Mouse (Mus musculus): ENCODE results near the gene Hyal2. TPM values are rescaled to one million over a fixed set of nuclear protein-coding genes. Genes with fewer than 3 reads are reported as not detected.

The Hyal2 gene
- polyA plus RNA-seq, 1 experiment from 2014 or later, result 154 TPM

- WGBS, result 80% methylated on average over 4 of the region's 4 CpGs
- Histone ChIP-seq H3K27ac (replicated peaks) (no peak overlapping the region), H3K36me3 (replicated peaks) (peaks cover 62% of the 10 kb centered on the region), H3K27me3 (replicated peaks; ENCODE audit: low read depth, poor library complexity, severe bottlenecking) (no peaks in the 10 kb centered on the region), H3K4me1 (peaks cover 58% of the 10 kb centered on the region), H3K4me3 (peak overlapping the region; percentile 66; the same call in 1 of the 2 replicates), H3K9me3 (no peaks in the 10 kb centered on the region)
- DNase-seq (ENCODE audit: low spot score), result no peak
These were observed 27.3 kb upstream of the Hyal2 start for GRCm38 (mm10) chr9:107540420-107540819.

- 42% methylated on average over 10 of the region's 10 CpGs for WGBS
- no peaks in the 10 kb centered on the region for H3K9me3 ChIP-seq
- DNase-seq (ENCODE audit: low spot score), result no peak
- no peak overlapping the region for H3K27ac ChIP-seq (replicated peaks)
- peaks cover 62% of the 10 kb centered on the region for H3K36me3 ChIP-seq (replicated peaks)
- H3K27me3 ChIP-seq (replicated peaks; ENCODE audit: low read depth, poor library complexity, severe bottlenecking), result no peaks in the 10 kb centered on the region
- H3K4me1 ChIP-seq, result peaks cover 57% of the 10 kb centered on the region
- peak overlapping the region; percentile 66 for H3K4me3 ChIP-seq
These were observed 26.7 kb upstream of the Hyal2 start for GRCm38 (mm10) chr9:107541005-107541404.

DNA sequence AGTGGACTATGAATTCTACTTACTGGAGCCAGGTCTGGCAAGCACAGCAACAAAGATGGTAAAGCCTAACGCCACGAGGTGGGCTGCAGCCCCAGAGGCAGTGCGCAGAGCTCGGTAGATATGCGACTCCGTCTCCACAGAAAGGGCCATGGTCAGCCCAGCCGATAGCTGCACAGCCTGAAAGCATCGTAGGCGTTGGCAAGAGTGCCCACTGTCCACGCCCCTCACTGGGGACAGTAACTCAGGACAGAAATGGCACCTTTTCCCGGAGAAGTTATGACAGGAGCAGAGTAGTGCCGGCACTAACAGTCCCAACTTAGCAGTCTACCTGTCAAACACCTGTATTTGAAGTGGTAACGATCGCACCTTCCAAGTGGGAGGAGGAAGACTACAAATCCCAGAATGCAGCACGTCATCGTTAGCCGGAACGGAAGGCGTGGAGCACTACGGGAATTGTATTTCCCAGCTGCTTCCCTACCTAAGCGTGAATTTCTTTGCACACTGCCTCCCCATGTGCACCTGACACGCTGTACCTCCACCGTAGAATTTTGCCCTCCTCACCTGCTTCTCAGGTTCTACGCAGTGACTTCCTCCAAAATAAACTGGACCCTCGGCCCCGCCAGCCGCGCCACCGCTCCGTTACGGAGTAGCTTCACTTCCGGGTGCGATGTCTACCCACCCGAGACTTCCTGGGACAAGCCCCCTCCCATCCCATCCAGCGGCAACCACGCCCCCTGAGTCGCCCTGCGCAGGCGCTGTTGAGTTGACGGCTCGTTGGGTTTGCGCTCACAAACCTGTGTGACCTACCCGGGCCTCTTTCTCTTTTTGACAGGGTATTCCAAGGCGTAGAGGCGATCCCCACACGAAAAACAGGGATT lies 26.0 kb upstream of the Hyal2 start, which contains the start of the genes Cyb561d2 and Nprl2:
Gene Cyb561d2, minus strand, starts transcription at position 720 of the 878 bp plus-strand sequence.
Gene Nprl2, plus strand, starts transcription at position 753 of the 878 bp plus-strand sequence.
- peak; percentile 96 for DNase-seq (ENCODE audit: low spot score)
- H3K9me3 ChIP-seq, result no peaks in the 10 kb centered on the region
- peak within 1 kb of the TSS; percentile 75 for H3K27ac ChIP-seq (replicated peaks)
- under 1% methylated on average over 46 of the region's 46 CpGs for WGBS
- peak within 1 kb of the TSS; percentile 66 for H3K4me3 ChIP-seq
- H3K4me1 ChIP-seq, result peaks cover 57% of the 10 kb centered on the region
- no peaks in the 10 kb centered on the region for H3K27me3 ChIP-seq (replicated peaks; ENCODE audit: low read depth, poor library complexity, severe bottlenecking)
- H3K36me3 ChIP-seq (replicated peaks), result peaks cover 59% of the 10 kb centered on the region

GRCm38 (mm10) chr9:107542352-107542686 lies 25.4 kb upstream of the Hyal2 start:
- Histone ChIP-seq H3K4me3 (peak overlapping the region; percentile 66), H3K9me3 (no peaks in the 10 kb centered on the region), H3K27ac (replicated peaks) (peak overlapping the region; percentile 75), H3K4me1 (peaks cover 57% of the 10 kb centered on the region), H3K27me3 (replicated peaks; ENCODE audit: low read depth, poor library complexity, severe bottlenecking) (peaks cover 1% of the 10 kb centered on the region; the same call in 1 of the 2 replicates), H3K36me3 (replicated peaks) (peaks cover 53% of the 10 kb centered on the region)
- under 1% methylated on average over 11 of the region's 11 CpGs for WGBS
- no peak for DNase-seq (ENCODE audit: low spot score)

- WGBS, result 48% methylated on average over 8 of the region's 8 CpGs
- H3K4me3 ChIP-seq, result peak overlapping the region; percentile 66
- H3K27ac ChIP-seq (replicated peaks), result peak overlapping the region; percentile 75; the same call in 1 of the 2 replicates
- H3K9me3 ChIP-seq, result no peaks in the 10 kb centered on the region
- DNase-seq (ENCODE audit: low spot score), result no peak
- peaks cover 5% of the 10 kb centered on the region; the same call in 1 of the 2 replicates for H3K27me3 ChIP-seq (replicated peaks; ENCODE audit: low read depth, poor library complexity, severe bottlenecking)
- H3K36me3 ChIP-seq (replicated peaks), result peaks cover 49% of the 10 kb centered on the region
- peaks cover 59% of the 10 kb centered on the region for H3K4me1 ChIP-seq
These were observed 25.0 kb upstream of the Hyal2 start for GRCm38 (mm10) chr9:107542721-107543120.

GRCm38 (mm10) chr9:107543299-107543698 lies 24.4 kb upstream of the Hyal2 start:
- no peak for DNase-seq (ENCODE audit: low spot score)
- 84% methylated on average over 11 of the region's 11 CpGs for WGBS
- no peak overlapping the region for H3K27ac ChIP-seq (replicated peaks)
- H3K4me1 ChIP-seq, result peaks cover 60% of the 10 kb centered on the region
- H3K36me3 ChIP-seq (replicated peaks), result peaks cover 43% of the 10 kb centered on the region
- no peaks in the 10 kb centered on the region for H3K9me3 ChIP-seq
- H3K27me3 ChIP-seq (replicated peaks; ENCODE audit: low read depth, poor library complexity, severe bottlenecking), result peaks cover 11% of the 10 kb centered on the region; the same call in 1 of the 2 replicates
- H3K4me3 ChIP-seq, result peak overlapping the region; percentile 66

GRCm38 (mm10) chr9:107544196-107544700 lies 23.5 kb upstream of the Hyal2 start:
- no peak for DNase-seq (ENCODE audit: low spot score)
- WGBS, result 95% methylated on average over 17 of the region's 17 CpGs
- H3K9me3 ChIP-seq, result no peaks in the 10 kb centered on the region
- H3K27me3 ChIP-seq (replicated peaks; ENCODE audit: low read depth, poor library complexity, severe bottlenecking), result peaks cover 20% of the 10 kb centered on the region
- H3K36me3 ChIP-seq (replicated peaks), result peaks cover 34% of the 10 kb centered on the region
- H3K27ac ChIP-seq (replicated peaks), result no peak overlapping the region
- H3K4me3 ChIP-seq, result no peak overlapping the region
- H3K4me1 ChIP-seq, result peaks cover 60% of the 10 kb centered on the region

DNA sequence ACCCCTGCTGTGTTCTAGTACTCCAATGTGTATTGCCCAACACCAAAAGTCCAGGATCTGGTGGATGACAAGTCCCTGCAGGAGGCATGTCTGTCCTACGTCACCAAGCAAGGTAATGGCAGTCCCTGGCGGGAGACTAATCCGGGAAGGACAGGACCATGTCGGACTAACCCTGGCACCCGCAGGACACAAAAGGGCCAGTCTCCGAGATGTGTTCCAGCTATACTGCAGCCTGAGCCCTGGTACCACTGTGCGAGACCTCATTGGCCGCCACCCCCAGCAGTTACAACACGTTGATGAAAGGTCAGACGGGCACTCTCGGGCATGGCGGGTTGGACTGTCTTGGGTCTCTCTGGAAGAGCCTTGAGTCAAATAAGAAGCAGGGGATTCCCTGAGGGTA lies 23.0 kb upstream of the Hyal2 start:
- H3K4me3 ChIP-seq, result 0 out of 2 replicates have a peak overlapping the region, but pooled peaks have one; percentile 6

GRCm38 (mm10) chr9:107545199-107545598 lies 22.5 kb upstream of the Hyal2 start:
- DNase-seq (ENCODE audit: low spot score), result no peak

More for the DNA sequence above, 23.0 kb upstream of the Hyal2 start:
- DNase-seq (ENCODE audit: low spot score), result no peak
- Histone ChIP-seq H3K27me3 (replicated peaks; ENCODE audit: low read depth, poor library complexity, severe bottlenecking) (peaks cover 25% of the 10 kb centered on the region), H3K36me3 (replicated peaks) (peaks cover 29% of the 10 kb centered on the region), H3K4me1 (peaks cover 62% of the 10 kb centered on the region), H3K27ac (replicated peaks) (no peak overlapping the region), H3K9me3 (no peaks in the 10 kb centered on the region)
- WGBS, result 93% methylated on average over 12 of the region's 12 CpGs

DNA sequence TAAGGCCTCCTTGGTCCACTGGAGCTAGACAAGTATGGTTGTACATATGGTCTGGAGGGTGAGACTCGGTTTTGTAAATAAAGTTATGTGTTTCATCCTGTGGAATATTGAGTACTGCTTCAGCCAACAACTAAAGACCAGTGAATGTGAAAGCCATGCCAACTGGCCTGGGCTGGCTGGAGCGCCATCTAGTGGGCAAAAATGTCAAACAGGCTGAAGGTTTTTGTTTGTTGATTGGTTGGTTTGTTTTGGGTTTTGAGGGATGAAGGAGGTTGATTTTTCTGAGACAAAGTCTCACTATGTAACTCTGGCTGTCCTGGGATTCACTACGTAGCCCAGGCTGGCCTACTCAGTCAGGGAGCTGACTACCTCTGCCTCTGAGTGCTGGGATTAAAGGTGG lies 22.1 kb upstream of the Hyal2 start:
- Histone ChIP-seq H3K27me3 (replicated peaks; ENCODE audit: low read depth, poor library complexity, severe bottlenecking) (peaks cover 34% of the 10 kb centered on the region), H3K36me3 (replicated peaks) (peaks cover 23% of the 10 kb centered on the region), H3K27ac (replicated peaks) (no peak overlapping the region), H3K4me1 (peaks cover 64% of the 10 kb centered on the region), H3K4me3 (no peak overlapping the region), H3K9me3 (no peaks in the 10 kb centered on the region)
- 4% methylated on average over 3 of the region's 3 CpGs for WGBS
- peak; percentile 82 for DNase-seq (ENCODE audit: low spot score)

More at GRCm38 (mm10) chr9:107545199-107545598, 22.5 kb upstream of the Hyal2 start:
- Histone ChIP-seq H3K4me1 (peaks cover 64% of the 10 kb centered on the region), H3K4me3 (no peak overlapping the region), H3K36me3 (replicated peaks) (peaks cover 24% of the 10 kb centered on the region), H3K9me3 (no peaks in the 10 kb centered on the region), H3K27ac (replicated peaks) (no peak overlapping the region), H3K27me3 (replicated peaks; ENCODE audit: low read depth, poor library complexity, severe bottlenecking) (peaks cover 30% of the 10 kb centered on the region)
- 87% methylated on average over 10 of the region's 10 CpGs for WGBS

DNA sequence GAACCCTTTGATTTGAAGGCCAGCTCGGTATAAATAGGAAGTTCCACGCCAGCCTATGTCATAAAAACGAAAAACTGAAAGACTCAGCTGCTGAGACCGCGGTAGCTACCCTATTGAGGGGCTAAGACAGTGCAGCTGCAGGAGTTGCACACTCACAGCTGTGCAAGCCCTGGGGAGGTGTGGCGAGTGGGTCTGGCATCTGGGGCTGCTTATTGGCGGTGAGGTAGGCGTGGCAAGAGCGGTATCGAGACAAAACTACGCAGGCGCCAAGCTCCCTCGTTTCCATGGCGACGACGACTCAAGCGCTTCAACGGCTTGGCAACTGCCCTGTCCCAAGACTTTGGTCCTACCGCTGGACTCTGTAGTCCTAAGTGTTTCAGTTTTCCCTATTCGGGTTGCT lies 20.7 kb upstream of the Hyal2 start, which contains the start of gene Zmynd10:
Gene Zmynd10, plus strand, starts transcription at position 273 of the 400 bp plus-strand sequence.
- Histone ChIP-seq H3K4me3 (peak within 1 kb of the TSS; percentile 44), H3K27me3 (replicated peaks; ENCODE audit: low read depth, poor library complexity, severe bottlenecking) (peaks cover 48% of the 10 kb centered on the region), H3K27ac (replicated peaks) (0 out of 2 replicates have a peak within 1 kb of the TSS, but pooled peaks have one; percentile 20), H3K9me3 (no peaks in the 10 kb centered on the region), H3K4me1 (peaks cover 67% of the 10 kb centered on the region), H3K36me3 (replicated peaks) (peaks cover 23% of the 10 kb centered on the region)
- DNase-seq (ENCODE audit: low spot score), result peak; percentile 94
- WGBS, result 5% methylated on average over 20 of the region's 20 CpGs

DNA sequence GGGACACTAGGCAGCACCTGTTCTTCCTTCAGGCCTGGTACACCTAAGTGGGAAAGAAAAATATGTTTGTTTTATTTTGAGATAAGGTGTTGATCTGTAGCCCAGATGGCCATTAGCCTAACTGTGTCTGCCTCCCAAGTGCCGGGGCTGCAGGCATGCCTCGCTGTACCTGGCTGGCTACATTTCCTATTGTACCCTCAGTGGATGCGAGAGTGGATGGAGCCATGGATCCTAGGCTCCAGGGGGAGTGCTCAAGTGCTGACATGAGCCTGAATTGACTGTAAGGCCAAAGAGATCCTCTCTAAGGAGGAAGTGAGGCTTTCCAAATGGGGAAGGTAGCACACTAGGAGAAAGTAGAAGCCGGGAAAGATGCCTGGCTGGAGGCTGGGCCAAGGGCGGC lies 19.8 kb upstream of the Hyal2 start:
- DNase-seq (ENCODE audit: low spot score), result no peak
- no peaks in the 10 kb centered on the region for H3K9me3 ChIP-seq
- peaks cover 23% of the 10 kb centered on the region for H3K36me3 ChIP-seq (replicated peaks)
- H3K4me1 ChIP-seq, result peaks cover 67% of the 10 kb centered on the region
- H3K27ac ChIP-seq (replicated peaks), result no peak overlapping the region
- peaks cover 57% of the 10 kb centered on the region for H3K27me3 ChIP-seq (replicated peaks; ENCODE audit: low read depth, poor library complexity, severe bottlenecking)
- 76% methylated on average over 5 of the region's 5 CpGs for WGBS
- H3K4me3 ChIP-seq, result no peak overlapping the region
